18 mouse cellular contexts compared by ENCODE assay signal in the genomic region with DNA sequence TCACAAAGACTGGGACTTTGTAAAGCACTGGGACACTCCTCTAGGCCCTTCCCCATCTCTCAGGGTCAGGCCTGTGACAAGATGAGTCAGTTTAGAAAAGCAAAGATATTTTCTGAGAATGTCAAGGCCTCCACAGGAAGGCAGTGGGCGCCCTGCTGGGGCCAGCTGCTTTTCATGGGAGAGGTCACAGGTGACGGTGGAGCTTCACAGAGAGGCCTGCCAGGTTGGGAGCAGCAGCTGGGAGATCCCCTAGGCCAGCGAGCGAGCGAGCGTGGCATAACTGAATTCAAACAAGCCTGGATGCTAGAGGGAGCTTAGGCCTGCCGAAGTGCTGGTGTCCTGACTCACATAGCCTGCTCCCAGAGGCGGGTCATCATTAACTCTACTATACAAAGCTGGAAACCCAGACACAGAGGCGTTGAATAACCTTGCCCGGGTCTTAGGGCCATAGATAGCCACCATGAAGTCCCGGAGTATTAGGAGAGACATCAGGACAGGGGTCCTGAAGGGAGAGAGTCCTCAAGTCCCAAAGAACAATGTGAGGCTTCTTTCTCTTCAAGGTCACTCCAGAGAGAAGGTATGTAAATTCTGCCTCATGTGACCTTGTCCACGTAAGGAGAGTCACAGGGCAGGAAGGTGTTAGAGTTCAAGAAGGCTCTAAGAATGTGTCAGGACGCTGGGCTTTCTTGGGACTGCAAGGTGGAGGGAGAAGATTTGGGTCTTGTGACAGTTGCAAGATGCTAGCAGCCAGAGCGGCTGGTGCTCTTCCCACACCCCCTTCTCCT.
DNase-seq lines count a peak whose midpoint lies in the region; ATAC-seq and TF ChIP-seq lines count a peak whose summit lies in the region.
"Had no signal": no experiment of that assay in that cellular context is flagged by ENCODE, and none has a peak within 500 bp of the region (broad histone marks: within the 10 kb centered on the region; RNA-seq: fewer than 3 reads in every experiment).

No protein-coding gene starts in this region.

- H3K4me1 ChIP-seq in kidney, embryonic 16.5 days (ENCODE audit: insufficient read depth, low read length) = peaks cover 37% of the 10 kb centered on the region
- H3K4me1 ChIP-seq in kidney, adult 2 months (ENCODE audit: control insufficient read depth, insufficient read depth, low read length) = no peaks in the 10 kb centered on the region

- DNase-seq in embryo, embryonic 10 days (ENCODE audit: low spot score) = peak; percentile 39
- DNase-seq in embryo, embryonic 9.5 days (ENCODE audit: extremely low spot score) = no peak
- no peak for DNase-seq in kidney, adult 2 months
- peak; percentile 39 for DNase-seq in Muller cell, postnatal 12 days (ENCODE audit: inconsistent ontology term)
- DNase-seq in adrenal gland, postnatal 36 days = peak; percentile 75 to 76
- DNase-seq: cerebellum, adult 9-10 months; forebrain, postnatal 0 days; gastrocnemius, postnatal 10 days; heart, postnatal 10 days; right cerebral cortex, postnatal 25 days had no signal

- WGBS in kidney, embryonic 16.5 days = 51% methylated on average over 14 of the region's 14 CpGs
- 81% methylated on average over 14 of the region's 14 CpGs for WGBS in kidney, adult 2 months

- H3K27me3 ChIP-seq in kidney, embryonic 16.5 days (ENCODE audit: insufficient read depth, low read length) = no peaks in the 10 kb centered on the region
- no peaks in the 10 kb centered on the region for H3K27me3 ChIP-seq in kidney, adult 2 months (replicated peaks; ENCODE audit: control insufficient read depth, insufficient read depth, low read length)
- H3K27me3 ChIP-seq: Patski had no signal

- H3K9ac ChIP-seq in kidney, embryonic 16.5 days (replicated peaks; ENCODE audit: low read length) = 0 out of 2 replicates have a peak overlapping the region, but pooled peaks have one; percentile 15
- H3K9ac ChIP-seq: forebrain, postnatal 0 days; lung, embryonic 15.5 days had no signal

- no peaks in the 10 kb centered on the region; the same call in 1 of the 2 replicates for H3K9me3 ChIP-seq in kidney, embryonic 16.5 days (ENCODE audit: low read length)
- H3K9me3 ChIP-seq: lung, embryonic 15.5 days had no signal

- no peak overlapping the region for H3K4me3 ChIP-seq in kidney, embryonic 16.5 days (ENCODE audit: low read length)
- no peak overlapping the region for H3K4me3 ChIP-seq in kidney, adult 2 months (ENCODE audit: insufficient read depth, low read depth, low read length)
- H3K4me3 ChIP-seq: erythroblast, embryonic 14.5 days; lung, embryonic 15.5 days had no signal

- TF ChIP-seq CTCF in kidney, adult 2 months (conservative IDR thresholded peaks at IDR 0.05; ENCODE audit: insufficient read depth, insufficient read length, low read depth, low read length) = no peak

- no peak overlapping the region for H3K4me2 ChIP-seq in kidney, embryonic 16.5 days (replicated peaks; ENCODE audit: low read depth, low read length)
- H3K4me2 ChIP-seq: liver, embryonic 11.5 days; lung, embryonic 15.5 days had no signal

- no peak for ATAC-seq in kidney, embryonic 16.5 days (ENCODE audit: low FRiP score, low TSS enrichment)
- ATAC-seq in granulocyte monocyte progenitor cell, adult 5-6 weeks (replicated peaks; ENCODE audit: poor library complexity, severe bottlenecking) = no peak
- no peak for ATAC-seq in inflammation-experienced regulatory T-cells, adult 6 months
- ATAC-seq: forebrain, postnatal 0 days; midbrain, embryonic 16.5 days; Patski had no signal

- no peaks in the 10 kb centered on the region for H3K36me3 ChIP-seq in kidney, embryonic 16.5 days (ENCODE audit: insufficient read depth, low read length)
- no peaks in the 10 kb centered on the region for H3K36me3 ChIP-seq in kidney, adult 2 months (ENCODE audit: control insufficient read depth, insufficient read depth, low read length)
- H3K36me3 ChIP-seq: lung, embryonic 15.5 days had no signal

- TF ChIP-seq POLR2A in kidney, adult 2 months (IDR thresholded peaks at IDR 0.05; ENCODE audit: low read depth, low read length) = no peak

- H3K27ac ChIP-seq in kidney, embryonic 16.5 days (ENCODE audit: low read length) = peak overlapping the region; percentile 63; the same call in 1 of the 2 replicates
- no peak overlapping the region for H3K27ac ChIP-seq in kidney, adult 2 months (ENCODE audit: insufficient read depth, low read depth, low read length)
- H3K27ac ChIP-seq: lung, embryonic 15.5 days had no signal

Comparison
In these comparisons a context has a peak if more than half of its experiments do, and no peak if none do; other contexts are left out.
1. DNase-seq: peak in embryo, embryonic 10 days (single experiment), Muller cell, postnatal 12 days (single experiment) and adrenal gland, postnatal 36 days (2 of 2); none in embryo, embryonic 9.5 days (single experiment) and kidney, adult 2 months (single experiment).